Mouse (Mus musculus) ovary, adult 18-20 months (tissue): Measurements from ENCODE around the gene C7.
"Not testable (repeated sequence)": the region's sequence is repeated elsewhere in the genome, so short reads cannot be mapped to it uniquely, and the experiment has no call there.

Experiments
- DNase-seq: peaks from one replicate; pipeline ENCODE4 v3.0.0; 2022; ENCODE audit warnings: low spot score, mixed read lengths

The C7 gene

DNA sequence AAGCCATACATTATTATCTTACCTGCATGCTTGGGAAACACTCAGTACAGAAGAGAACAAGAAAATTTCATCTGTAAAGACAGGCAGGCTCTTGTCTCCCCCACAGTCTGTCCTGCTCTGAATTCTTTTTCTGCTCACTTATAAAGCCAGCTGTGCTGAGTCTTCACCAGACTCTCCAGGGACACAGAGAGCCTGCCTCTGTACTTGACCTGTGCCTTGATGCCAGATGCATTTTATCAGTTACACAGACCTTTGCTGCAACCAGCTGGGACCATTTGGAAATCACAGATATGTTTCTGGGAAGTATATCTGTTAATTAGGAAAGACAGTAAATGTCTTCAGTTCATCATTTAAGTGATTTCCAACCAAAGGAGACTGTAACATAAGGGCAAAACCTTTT is at the start of gene C7:
C7 (minus strand) TSS at position 106 of the 400 bp plus-strand sequence.
- DNase-seq: no peak

DNA sequence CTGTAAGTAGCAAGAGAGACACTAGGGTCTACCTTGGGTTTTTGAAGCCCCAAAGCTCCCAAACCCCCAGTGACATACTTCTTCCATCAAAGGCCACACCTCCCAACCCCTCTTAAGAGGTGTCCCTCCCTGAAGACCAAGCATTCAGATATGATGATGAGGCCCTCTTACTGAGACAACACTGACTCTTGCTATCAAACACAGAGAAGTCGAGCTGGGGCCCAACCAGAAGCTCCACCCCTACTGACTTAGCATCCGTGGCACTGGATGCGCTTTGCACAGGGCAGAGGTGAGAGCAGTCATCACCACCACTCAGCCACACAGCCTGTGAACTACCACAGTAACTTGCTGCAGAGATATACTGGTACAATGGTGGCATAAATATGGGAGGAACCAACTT is 49.1 kb upstream of the C7 start:
- DNase-seq: no peak

DNA sequence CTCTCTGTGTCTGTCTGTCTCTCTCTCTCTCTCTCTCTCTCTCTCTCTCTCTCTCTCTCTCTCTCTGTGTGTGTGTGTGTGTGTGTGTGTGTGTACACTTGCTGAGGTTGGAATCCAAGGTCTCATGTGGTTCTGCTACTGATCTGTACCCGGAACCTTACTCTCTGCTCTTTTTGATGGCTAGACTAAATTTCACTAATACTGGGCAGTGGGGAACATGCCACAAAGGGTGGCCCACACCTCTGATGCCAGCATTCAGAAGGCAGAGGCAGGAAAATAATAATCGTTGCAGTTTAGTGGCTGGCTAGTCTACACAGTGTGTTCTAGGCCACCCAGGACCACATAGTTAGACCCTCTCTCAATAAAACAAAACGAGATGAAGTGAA is 45.1 kb upstream of the C7 start:
- DNase-seq: no peak

DNA sequence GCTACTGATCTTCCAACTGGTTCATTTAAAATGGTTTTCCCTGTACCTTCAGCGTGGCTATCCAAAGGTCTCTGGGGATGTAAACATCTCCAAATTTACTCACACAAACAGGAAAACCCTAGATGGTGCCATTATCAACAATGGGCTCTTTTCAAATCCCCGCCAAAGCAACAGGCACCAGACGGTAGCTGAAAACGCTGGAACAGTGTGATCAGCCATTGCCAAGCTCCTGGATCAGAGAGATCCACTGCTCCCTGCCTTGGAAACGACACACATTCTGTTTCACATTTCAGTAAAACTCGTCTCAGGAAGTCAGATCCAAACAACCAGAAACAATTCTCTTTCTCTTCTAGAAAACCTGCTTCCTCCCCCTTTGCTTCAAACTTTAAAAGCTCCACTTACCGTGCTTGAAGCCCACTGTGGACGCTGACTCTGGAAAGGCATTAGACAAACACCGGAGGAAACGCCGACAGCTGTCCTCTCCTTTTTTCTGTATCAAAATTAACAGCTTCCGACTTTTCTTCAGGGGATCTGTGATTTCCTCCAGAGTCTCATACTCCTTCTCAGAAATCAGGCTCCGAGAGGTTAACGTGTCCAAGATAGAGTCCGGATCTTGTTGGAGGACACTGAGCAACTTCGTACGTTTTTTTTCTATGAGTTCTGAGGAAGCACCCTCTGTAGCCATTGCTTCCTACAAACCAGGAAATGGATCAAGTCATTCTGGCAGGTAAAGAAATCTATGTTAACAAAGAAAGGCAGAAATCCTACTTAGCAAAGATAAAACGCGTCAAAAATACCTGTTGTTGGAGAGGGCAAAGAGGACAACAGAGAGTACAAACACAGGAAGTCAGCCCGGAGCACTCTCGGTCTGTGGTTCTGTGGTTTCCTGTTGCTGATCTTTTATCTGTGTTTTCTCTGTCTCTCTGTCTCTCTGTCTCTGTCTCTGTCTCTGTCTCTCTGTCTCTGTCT is 44.4 kb upstream of the C7 start, which contains the start of gene Card6:
Card6 (minus strand) TSS at position 854 of the 969 bp plus-strand sequence.
- no peak for DNase-seq

DNA sequence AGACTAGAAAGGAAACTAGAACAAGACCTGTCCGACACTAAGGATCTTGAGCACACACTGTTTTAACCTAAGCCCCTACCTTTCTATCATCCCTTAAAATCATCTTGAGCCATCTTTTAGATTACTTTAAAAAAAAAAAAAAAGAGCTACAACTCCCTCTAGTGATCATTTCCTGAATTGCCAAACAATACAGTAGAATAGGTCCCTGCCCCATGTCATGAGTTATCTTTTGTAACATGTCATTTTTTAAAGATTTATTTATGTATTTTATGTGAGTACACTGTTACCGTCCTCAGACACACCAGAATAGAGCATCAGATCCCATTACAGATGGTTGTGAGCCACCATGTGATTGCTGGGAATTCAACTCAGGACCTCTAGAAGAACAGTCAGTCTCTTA is 42.8 kb upstream of the C7 start:
- no peak for DNase-seq

DNA sequence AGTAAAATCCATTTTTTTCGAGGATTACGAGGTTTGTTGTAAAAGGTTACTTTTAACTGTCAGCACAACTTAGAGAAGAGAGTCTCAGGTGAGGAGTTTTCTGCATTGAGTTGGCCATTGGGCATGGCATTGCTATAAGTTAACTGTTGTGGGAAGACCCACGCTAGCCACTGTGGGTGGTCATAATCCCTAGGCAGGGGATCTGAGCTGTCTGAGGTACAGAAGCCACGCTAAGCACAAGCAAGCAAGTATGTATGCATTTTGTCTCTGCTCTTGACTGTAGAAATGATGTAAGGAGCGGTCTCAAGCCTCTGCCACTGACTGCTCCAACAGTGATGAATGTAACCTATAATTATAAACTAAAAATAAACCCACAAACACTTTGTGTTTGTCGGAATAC is 42.4 kb upstream of the C7 start:
- no peak for DNase-seq

DNA sequence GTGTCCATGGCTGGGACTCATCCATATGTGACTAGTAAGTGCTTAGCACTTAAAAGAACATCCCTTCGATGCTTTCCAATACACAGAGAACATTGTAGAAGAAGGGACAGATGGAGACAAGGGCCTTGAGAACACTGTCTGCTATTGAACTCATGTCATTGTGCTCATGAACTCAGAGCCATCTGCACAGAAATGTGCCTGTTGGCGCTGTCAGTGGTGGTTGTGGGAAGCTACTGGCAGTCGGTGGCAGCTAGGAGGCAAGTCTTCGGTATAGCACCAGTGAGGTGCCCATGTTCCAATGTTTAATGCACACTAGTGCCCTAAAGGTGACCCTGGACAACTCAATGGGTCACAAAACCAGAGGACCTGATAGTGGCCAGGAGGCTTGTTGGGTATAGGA is 38.8 kb upstream of the C7 start:
- DNase-seq: no peak

DNA sequence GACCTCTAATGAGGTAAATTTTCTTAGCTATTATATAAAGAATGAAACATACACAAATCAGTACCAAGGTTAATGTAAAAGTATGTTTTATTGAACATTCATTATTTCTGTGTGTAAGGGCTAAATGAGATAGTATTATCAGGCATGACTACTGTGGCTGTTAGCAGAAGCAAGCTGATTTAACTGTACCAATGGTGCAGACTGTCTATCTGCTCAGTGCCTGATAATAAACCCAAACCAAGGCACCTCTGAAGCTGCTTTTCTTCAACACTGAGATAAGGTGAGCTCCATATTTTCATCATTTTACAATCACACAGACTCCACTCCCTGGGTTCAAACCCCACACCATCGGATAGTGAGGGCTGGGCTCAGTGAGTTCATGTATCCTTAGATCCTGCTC is 33.8 kb upstream of the C7 start:
- DNase-seq: no peak

DNA sequence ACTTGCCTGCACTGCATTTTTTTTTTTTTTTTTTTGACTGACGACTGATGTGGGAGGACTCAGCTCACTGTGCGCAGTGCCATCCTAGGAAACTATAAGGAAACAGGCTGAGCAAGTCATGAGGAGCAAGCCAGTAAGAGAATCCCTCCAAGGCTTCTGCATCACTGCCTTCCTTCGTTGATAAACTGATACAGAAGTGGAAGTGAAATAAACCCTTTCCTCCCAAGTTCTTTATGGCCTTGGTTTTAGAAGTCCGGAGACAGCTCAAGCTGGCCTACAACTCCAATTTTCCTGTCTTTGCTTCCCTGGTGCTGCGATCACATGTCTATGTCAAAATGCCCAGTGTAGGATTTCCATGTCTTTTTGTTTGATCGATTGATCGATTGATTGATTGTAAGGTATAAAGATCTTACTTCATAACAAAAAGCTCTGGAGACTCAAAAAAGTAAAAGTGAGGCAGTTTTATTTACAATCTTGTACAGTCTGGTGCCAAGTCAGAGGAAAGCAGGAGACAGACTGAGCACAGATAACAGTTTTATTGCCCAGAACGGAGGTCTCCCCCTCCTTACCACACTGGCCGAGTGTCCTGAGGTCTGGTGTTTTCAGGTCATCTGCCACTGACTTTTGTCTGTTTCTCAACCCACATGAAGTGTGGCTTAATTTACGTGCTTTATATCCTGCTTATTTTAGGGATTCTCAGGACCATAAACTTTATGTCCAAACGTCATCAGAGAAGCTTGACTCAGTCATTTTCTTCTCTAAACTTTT is 32.2 kb upstream of the C7 start:
- DNase-seq: no peak

DNA sequence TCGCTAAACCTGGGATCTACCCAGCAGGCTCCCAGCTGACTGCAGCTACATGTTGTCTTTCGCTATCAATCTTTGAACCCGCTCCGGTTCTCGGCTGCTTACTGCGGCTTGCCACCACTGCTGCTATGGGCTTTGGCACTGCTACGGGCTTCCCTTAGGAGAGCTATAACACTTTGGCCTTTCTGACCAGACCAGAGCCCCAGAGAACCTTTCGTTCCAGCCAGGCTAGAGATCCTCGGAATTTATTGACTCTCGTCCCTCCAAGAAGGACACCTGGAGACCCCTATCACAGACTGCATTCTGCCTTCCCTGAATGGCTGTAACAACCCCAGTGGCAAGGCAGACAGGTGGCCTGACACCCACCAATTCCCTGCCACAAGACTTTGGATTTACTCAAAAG is 26.6 kb upstream of the C7 start:
- DNase-seq: no peak

DNA sequence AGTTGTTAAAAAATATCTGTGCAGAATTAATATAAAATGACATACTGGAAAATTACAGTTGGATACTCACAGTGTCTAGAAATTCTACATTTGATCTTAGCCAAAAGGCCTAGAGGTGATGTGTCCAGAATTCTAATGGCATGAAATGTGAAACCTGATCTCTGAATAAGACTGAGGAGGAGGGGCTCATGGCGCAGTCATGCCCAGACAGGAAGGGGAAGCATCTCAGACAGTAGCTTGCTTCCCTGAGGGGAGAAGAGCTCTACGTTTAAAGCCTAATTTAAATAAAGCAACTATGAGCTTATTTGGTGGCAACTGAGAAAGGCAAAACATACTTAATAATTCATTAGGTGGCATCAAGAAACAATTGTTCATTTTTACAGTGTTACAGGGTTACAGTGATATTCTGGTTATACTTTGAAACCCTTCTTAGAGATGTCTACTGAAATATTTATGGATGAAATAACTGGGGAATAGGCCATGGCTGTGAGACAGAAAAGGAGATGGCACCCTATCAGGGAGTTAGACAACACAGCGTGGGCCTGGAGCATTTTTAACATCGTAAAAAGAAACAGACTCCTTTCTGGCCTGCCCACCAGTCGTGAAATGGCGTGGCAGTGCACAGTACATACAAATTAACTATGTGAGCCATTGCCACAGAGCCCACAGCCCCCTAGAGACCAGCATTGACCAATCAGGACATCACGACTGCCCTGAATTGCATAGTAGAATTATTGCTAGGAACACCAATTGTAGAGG is 25.5 kb upstream of the C7 start:
- no peak for DNase-seq

DNA sequence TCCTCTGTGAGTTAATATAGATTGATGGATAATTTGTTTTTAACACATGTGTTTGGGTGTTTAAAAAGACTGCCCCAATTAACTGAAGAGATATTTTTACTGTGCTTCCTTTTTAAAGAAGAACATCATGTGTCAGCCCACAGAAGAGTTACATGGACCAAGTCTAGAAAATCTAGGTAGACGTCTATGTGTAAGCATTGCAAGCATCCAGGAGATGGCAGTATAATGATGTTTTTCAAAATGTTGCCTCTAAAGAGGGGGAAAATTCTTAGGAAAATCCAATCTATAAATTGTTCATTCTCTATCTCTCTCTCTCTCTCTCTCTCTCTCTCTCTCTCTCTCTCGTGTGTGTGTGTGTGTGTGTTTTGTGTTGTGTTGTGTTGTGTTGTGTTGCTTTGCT is 22.6 kb upstream of the C7 start:
- no peak for DNase-seq

DNA sequence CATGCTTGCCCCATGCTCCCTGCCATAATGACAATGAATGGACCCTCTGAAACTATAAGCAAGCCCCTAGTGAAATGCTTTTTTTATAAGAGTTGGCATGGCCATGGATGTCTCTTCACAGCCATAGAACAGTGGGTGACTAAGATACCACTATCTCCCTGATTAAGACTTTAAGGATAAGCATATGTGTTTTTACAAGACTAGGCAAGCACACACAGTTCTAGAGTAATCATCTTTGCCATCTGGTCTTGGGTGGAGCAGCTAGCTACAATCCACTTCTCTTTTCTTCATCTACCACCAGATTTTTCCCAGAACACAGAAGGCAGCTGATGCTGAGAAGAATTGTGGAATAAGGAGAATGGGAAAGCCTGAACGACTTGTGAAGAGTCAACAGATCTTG is 17.7 kb upstream of the C7 start:
- DNase-seq: no peak

DNA sequence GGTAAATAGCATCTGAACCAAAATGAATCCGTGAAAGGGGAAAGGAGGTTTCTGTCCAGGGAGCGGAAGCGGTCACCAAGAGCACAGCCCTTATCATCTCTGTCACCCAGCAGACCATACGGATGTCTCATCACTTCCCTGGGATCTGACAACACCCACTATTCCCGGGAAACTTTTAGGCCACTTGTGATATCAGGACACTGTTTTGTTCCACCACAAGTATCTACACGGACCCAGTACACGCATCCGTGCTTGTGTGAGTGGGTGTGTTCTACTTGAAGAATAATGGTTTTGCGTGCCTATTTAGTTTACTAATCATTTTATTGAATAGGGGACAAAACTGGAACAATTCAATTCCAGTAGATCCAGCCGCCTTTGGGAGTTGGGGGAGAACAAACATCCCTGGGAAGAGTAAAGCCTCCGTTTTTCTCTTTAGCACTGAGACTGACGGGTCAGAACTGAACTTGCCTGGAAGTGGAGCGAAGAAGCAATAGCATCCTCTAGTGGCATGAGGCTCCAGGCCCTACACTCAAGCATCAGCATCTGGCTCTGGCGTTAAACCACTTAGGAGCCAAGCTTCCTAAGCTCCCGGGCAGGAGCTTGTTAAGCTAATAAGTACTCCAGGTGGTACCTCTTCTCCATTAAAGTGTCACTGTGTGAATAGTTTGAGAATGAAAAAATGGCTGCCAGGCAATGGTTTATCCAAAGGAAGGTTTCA is 5.4 kb upstream of the C7 start:
- DNase-seq: no peak

DNA sequence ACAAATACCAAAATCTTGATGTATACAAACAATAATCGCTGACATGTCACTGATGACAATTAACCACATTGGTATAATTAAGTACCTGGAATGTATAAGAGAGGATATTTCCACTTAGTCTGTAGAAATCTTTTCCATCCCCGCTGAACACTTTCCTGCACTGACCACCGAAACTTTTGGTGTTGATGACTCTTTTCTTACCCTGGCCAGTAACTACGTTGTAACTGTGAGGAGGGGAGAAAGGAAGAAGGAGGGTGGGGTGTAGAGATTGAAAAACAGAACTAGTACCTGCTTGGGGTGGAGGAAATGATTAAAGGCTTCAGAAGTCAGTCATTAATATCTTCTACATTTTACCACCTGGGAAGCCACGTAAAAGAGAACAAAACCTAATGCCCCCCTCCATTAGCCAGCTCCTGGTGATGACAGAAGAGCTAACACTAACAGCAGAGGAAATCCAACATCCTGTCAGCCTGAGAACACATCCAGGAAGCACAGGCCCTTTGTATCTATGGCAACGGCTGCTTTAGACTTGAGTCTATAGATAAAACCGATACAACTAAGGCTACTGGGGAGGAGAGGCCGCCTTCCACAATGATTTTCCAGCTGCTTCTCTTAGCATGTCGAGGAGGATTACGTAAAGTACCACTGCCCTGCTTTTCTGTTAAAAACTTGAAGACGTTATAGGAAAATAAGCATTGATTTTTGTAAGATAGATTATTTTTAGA is 17.8 kb downstream of the C7 start:
- no peak for DNase-seq

DNA sequence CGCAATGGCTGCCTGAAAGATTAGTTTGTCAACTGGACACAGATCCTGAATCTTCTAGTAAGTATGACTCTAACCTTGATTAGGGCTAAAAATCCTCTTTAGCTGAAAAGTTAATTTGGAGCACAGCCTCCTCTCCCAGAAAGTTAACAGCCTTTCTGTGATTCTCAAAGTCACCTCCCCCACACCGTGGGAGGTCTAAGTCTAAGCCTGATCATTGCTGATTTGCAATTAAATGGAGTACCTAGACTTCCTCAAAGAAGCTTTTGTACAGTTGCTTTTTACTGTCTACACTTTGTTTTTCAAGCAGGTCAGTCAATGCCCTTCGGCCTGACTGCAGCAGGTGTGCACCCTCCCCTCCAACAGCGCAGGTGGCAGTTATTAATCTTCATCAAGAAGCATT is 34.3 kb downstream of the C7 start:
- DNase-seq: no peak

DNA sequence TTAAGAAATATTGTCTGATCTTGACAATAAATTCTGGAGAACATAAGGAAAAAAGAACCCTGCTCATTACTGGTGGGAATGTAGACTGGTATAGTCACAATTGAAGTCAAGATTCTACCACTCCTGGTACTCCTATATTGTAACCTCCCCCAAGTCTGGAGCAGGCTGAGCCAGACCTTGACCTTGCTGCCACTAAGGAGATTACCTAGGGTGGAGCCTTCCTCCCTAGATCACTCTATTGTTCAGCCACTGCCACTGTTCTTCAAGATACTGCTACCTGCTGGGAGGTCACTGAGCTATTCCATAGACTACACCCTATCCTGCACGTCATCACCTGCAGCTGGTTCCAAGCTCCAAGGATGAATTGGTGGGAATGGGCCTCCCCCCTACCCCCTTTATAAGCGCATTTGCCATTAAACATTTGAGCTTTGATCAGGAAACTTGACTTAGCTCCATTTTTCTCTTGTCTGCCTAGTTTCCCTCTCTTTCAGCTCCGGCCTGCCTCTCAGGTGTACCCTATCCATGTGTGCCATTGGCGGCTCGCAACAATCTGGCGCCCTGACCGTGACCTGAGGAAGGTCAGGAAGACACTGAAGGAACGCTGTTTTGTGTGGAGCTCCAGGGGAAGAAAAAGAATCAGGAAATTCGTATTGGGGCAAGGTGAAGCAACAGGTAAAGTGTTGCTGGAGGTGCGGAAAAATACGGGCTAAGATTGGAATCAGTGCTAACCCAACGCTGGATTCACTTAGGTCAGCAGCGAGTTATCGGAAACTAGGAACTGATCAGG is 39.9 kb downstream of the C7 start:
- DNase-seq: not testable (repeated sequence)

DNA sequence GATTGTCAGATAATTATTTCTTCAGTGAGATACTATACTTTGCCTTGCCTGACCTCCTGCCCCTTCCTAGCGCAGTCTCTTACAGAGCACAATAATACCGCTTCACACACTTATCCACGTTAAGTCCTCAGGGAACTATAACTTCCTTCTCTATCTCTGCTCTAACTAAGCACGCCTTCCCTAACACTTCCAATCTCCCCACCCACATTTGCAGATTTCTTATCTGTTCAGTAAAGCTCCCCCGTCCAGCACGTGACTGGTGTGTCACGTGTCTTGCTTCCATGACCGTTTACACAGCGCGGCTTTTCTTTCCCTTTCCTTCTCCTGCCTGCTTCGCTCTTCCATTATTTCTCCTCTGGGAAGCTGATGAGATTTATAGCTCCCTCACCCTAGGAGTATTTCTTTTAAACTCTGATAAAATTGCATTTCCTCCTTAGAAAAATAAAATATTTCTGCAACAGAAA is 53.9 kb downstream of the C7 start:
- DNase-seq: no peak

DNA sequence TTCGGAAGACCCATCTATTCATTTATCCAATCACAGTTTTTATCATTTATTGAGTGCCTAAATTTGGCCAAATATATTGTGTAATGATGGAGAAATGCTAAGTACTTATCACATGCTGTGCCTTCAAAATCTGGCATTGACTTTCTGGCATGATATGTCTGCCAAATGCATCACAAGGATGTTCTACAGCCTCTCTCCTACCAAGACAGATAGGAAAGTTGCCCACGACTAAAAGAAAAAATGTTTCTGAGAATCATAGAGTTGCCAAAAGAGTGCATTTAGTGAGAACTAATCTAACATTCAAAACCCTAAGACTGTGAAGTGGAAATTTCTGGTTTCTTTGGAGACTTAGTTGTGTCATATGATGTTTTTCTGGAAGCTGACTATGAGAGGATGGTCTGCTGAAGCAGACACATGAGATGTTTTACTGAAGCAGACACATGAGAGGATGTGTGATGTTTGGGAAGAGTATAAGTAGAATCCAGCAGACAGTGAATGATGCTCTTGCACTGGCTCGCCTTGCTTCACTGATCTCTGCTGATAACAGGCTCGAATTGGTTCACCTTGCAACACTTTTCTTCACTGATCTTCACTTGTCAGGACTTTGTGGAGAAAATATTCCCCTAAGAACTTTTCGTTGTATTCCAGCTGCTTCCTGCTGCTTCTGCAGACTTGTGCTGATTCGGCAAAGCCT is 59.9 kb downstream of the C7 start:
- DNase-seq: no peak

DNA sequence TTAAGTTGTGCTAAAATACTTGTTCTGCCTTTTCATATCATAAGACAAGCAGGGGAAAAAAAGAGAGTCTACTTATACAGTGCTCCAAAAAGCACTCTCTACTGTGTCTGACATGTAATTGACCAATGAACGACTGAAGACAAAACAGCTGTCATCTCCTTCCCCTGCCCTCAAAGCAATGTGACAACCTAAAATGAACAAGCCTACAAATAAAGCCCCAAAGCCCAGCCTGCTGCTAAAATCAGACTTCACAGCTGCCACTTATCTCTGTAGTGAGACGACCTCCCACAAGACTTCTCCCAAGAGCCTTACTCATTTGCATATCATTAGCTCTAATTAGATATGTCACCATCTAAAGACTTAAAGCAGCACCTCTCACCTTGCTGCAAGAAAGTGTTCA is 60.6 kb downstream of the C7 start:
- no peak for DNase-seq
